Mouse (Mus musculus) heart, postnatal 4 days (tissue): ENCODE measurements around the gene Gm9837. TPM values are rescaled to one million over a fixed set of nuclear protein-coding genes. Genes with fewer than 3 reads are reported as not detected.

Experiments
- DNase-seq: peaks from one replicate; pipeline ENCODE4 v3.0.0; 2021
- total RNA-seq, 2 experiments: library from RNA; stranded (reverse); gene quantifications; 2 replicates each; pipeline ENCODE4 v1.2.3; 2021

Gene Gm9837
- not detected for total RNA-seq

- DNase-seq: peak; percentile 95
Measured at GRCm38 (mm10) chr11:53469968-53470695, at the start of gene Gm9837. Gm9837 (minus strand) TSS chr11:53470479.

GRCm38 (mm10) chr11:53519207-53520121, 49.2 kb upstream of the Gm9837 start, which contains the start of gene Sept8:
Sept8 (plus strand) TSS chr11:53519257.
- DNase-seq: peak; percentile 69

GRCm38 (mm10) chr11:53518759-53519158, 48.5 kb upstream of the Gm9837 start:
- DNase-seq: no peak

- no peak for DNase-seq
Measured at GRCm38 (mm10) chr11:53516775-53517627, 46.7 kb upstream of the Gm9837 start.

GRCm38 (mm10) chr11:53510351-53510750, 40.1 kb upstream of the Gm9837 start:
- no peak for DNase-seq

GRCm38 (mm10) chr11:53508591-53508990, 38.3 kb upstream of the Gm9837 start:
- DNase-seq: no peak

GRCm38 (mm10) chr11:53508152-53508551, 37.9 kb upstream of the Gm9837 start:
- DNase-seq: peak; percentile 72

- peak; percentile 42 for DNase-seq
Measured at GRCm38 (mm10) chr11:53507098-53507805, 37.0 kb upstream of the Gm9837 start.

- no peak for DNase-seq
Measured at GRCm38 (mm10) chr11:53505026-53505663, 34.9 kb upstream of the Gm9837 start.

GRCm38 (mm10) chr11:53504376-53504775, 34.1 kb upstream of the Gm9837 start:
- DNase-seq: no peak

GRCm38 (mm10) chr11:53503738-53504137, 33.5 kb upstream of the Gm9837 start:
- DNase-seq: no peak

GRCm38 (mm10) chr11:53502039-53502765, 31.9 kb upstream of the Gm9837 start:
- no peak for DNase-seq

GRCm38 (mm10) chr11:53500569-53500968, 30.3 kb upstream of the Gm9837 start:
- no peak for DNase-seq

GRCm38 (mm10) chr11:53496946-53497345, 26.7 kb upstream of the Gm9837 start:
- DNase-seq: no peak

- no peak for DNase-seq
Measured at GRCm38 (mm10) chr11:53495417-53495816, 25.1 kb upstream of the Gm9837 start.

GRCm38 (mm10) chr11:53493243-53493955, 23.1 kb upstream of the Gm9837 start:
- no peak for DNase-seq

- peak; percentile 27 for DNase-seq
Measured at GRCm38 (mm10) chr11:53491954-53492401, 21.7 kb upstream of the Gm9837 start.

- DNase-seq: no peak
Measured at GRCm38 (mm10) chr11:53489421-53489820, 19.1 kb upstream of the Gm9837 start.

- no peak for DNase-seq
Measured at GRCm38 (mm10) chr11:53489007-53489406, 18.7 kb upstream of the Gm9837 start.
